Mouse (Mus musculus) CH12.LX (cell line): ENCODE data around the gene Pnpla2. TPM values are rescaled to one million over a fixed set of nuclear protein-coding genes. Genes with fewer than 3 reads are reported as not detected.

Experiments
- DNase-seq: peaks from one replicate; pipeline ENCODE4 v3.0.0-alpha.2; 2013; ENCODE audit errors: extremely low read depth
- H3K27ac ChIP-seq: 2 replicates; pipeline ENCODE4 v1.5.1; 2012; ENCODE audit warnings: low read depth, mild to moderate bottlenecking, control low read depth, moderate library complexity; ENCODE audit not compliant: insufficient read depth
- H3K27me3 ChIP-seq: replicated peaks from 2 replicates; pipeline ENCODE3; 2012; ENCODE audit warnings: inconsistent platforms
- H3K36me3 ChIP-seq, 2 experiments: replicated peaks in 1 of 2; 2 replicates each; pipeline versions ENCODE3 to v1.6.1; 2012; ENCODE audit warnings: inconsistent platforms in 1 of 2, low read length in 1 of 2, mild to moderate bottlenecking in 1 of 2, mixed read lengths in 1 of 2, moderate library complexity in 1 of 2; ENCODE audit not compliant: control insufficient read depth in 1 of 2, insufficient read depth in 1 of 2
- H3K4me1 ChIP-seq, 2 experiments: 2 replicates each; pipeline ENCODE4 v1.6.1; 2012; ENCODE audit warnings: inconsistent platforms in 1 of 2, moderate library complexity in 1 of 2; ENCODE audit not compliant: insufficient read depth in 2 of 2, control insufficient read depth in 1 of 2
- H3K4me2 ChIP-seq: 2 replicates; pipeline ENCODE4 v1.6.1; 2012; ENCODE audit warnings: low read depth, mild to moderate bottlenecking, control low read depth; ENCODE audit not compliant: poor library complexity, insufficient read depth, severe bottlenecking
- H3K4me3 ChIP-seq, 3 experiments: fragments of 150-350 bp in 1 of 3; sonication (generic) in 1 of 3; replicated peaks in 1 of 3; 2 replicates each; pipeline versions ENCODE3 to v1.5.1; 2011 to 2012; ENCODE audit warnings: low read depth in 2 of 3, low read length in 2 of 3, mild to moderate bottlenecking in 2 of 3, moderate library complexity in 2 of 3, control low read depth in 1 of 3, improper control_type of control experiment in 1 of 3, inconsistent platforms in 1 of 3, mixed read lengths in 1 of 3; ENCODE audit not compliant: poor library complexity in 1 of 3
- H3K79me2 ChIP-seq: replicated peaks from 2 replicates; pipeline ENCODE4 v1.6.1; 2012; ENCODE audit warnings: mild to moderate bottlenecking, moderate library complexity; ENCODE audit not compliant: control insufficient read depth, poor library complexity, insufficient read depth, severe bottlenecking; ENCODE audit errors: extremely low read depth
- H3K9ac ChIP-seq: 2 replicates; pipeline ENCODE4 v1.6.1; 2012; ENCODE audit warnings: low read depth, mild to moderate bottlenecking, control low read depth, moderate library complexity; ENCODE audit not compliant: insufficient read depth
- H3K9me3 ChIP-seq: replicated peaks from 2 replicates; pipeline ENCODE3; 2012; ENCODE audit warnings: low read length, inconsistent platforms, mixed read lengths
- CHD1 ChIP-seq: IDR thresholded peaks from 2 replicates; pipeline ENCODE4 v1.6.1; 2012; ENCODE audit warnings: low read depth, low read length, improper control_type of control experiment, inconsistent platforms
- CTCF ChIP-seq, 2 experiments: IDR thresholded peaks in 1 of 2; conservative IDR thresholded peaks in 1 of 2; 2 replicates each; pipeline ENCODE4 v1.5.1; 2011 to 2012; ENCODE audit warnings: low read depth in 2 of 2, low read length in 2 of 2, improper control_type of control experiment in 1 of 2, inconsistent platforms in 1 of 2, mild to moderate bottlenecking in 1 of 2, moderate library complexity in 1 of 2
- EP300 ChIP-seq: IDR thresholded peaks from 2 replicates; pipeline ENCODE4 v1.6.1; 2011; ENCODE audit warnings: low read length, improper control_type of control experiment
- GABPA ChIP-seq: IDR thresholded peaks from 2 replicates; pipeline ENCODE4 v1.6.1; 2012; ENCODE audit warnings: low read depth, low read length, improper control_type of control experiment, inconsistent platforms; ENCODE audit not compliant: insufficient replicate concordance
- JUN ChIP-seq: IDR thresholded peaks from 2 replicates; pipeline ENCODE4 v1.6.1; 2011; ENCODE audit warnings: low read depth, mild to moderate bottlenecking, low read length, improper control_type of control experiment, moderate library complexity; ENCODE audit not compliant: insufficient read depth
- JUND ChIP-seq: conservative IDR thresholded peaks from 2 replicates; pipeline ENCODE4 v1.6.1; 2011; ENCODE audit warnings: low read depth, low read length, improper control_type of control experiment
- MAFK ChIP-seq: IDR thresholded peaks from 2 replicates; pipeline ENCODE4 v1.6.1; 2011; ENCODE audit warnings: low read length, improper control_type of control experiment; ENCODE audit not compliant: insufficient replicate concordance
- MAX ChIP-seq: IDR thresholded peaks from 2 replicates; pipeline ENCODE4 v1.6.1; 2011; ENCODE audit warnings: low read length, improper control_type of control experiment
- MEF2A ChIP-seq: IDR thresholded peaks from 2 replicates; pipeline ENCODE4 v1.6.1; 2014; ENCODE audit warnings: low read depth, mild to moderate bottlenecking, inconsistent platforms, low read length, improper control_type of control experiment, borderline replicate concordance
- MXI1 ChIP-seq: IDR thresholded peaks from 2 replicates; pipeline ENCODE4 v1.6.1; 2011; ENCODE audit warnings: mild to moderate bottlenecking, low read depth, low read length, improper control_type of control experiment
- MYC ChIP-seq: IDR thresholded peaks from 2 replicates; pipeline ENCODE4 v1.6.1; 2011; ENCODE audit warnings: low read depth, mild to moderate bottlenecking, improper control_type of control experiment, low read length
- NELFE ChIP-seq: IDR thresholded peaks from 2 replicates; pipeline ENCODE4 v1.6.1; 2011; ENCODE audit warnings: low read depth, low read length, improper control_type of control experiment
- NRF1 ChIP-seq: IDR thresholded peaks from 2 replicates; pipeline ENCODE4 v1.6.1; 2014; ENCODE audit warnings: low read depth, mild to moderate bottlenecking, inconsistent platforms, low read length, improper control_type of control experiment, moderate library complexity
- POLR2A ChIP-seq: IDR thresholded peaks from 2 replicates; pipeline ENCODE4 v1.6.1; 2011; ENCODE audit warnings: low read depth, mild to moderate bottlenecking, improper control_type of control experiment, low read length
- POLR2AphosphoS2 ChIP-seq: IDR thresholded peaks from 2 replicates; pipeline ENCODE4 v1.6.1; 2011; ENCODE audit warnings: low read depth, low read length, improper control_type of control experiment
- RAD21 ChIP-seq: IDR thresholded peaks from 2 replicates; pipeline ENCODE4 v1.6.1; 2011; ENCODE audit warnings: low read depth, mild to moderate bottlenecking, low read length, improper control_type of control experiment, moderate library complexity
- RCOR1 ChIP-seq: conservative IDR thresholded peaks from 2 replicates; pipeline ENCODE4 v1.6.1; 2012; ENCODE audit warnings: low read depth, mild to moderate bottlenecking, inconsistent platforms, low read length, improper control_type of control experiment
- SIN3A ChIP-seq: IDR thresholded peaks from 2 replicates; pipeline ENCODE4 v1.6.1; 2012; ENCODE audit warnings: low read length, improper control_type of control experiment, inconsistent platforms
- TBP ChIP-seq: conservative IDR thresholded peaks from 2 replicates; pipeline ENCODE4 v1.6.1; 2011; ENCODE audit warnings: low read depth, low read length, improper control_type of control experiment
- TCF12 ChIP-seq: IDR thresholded peaks from 2 replicates; pipeline ENCODE4 v1.6.1; 2014; ENCODE audit warnings: low read depth, mild to moderate bottlenecking, inconsistent platforms, low read length, improper control_type of control experiment
- USF1 ChIP-seq: IDR thresholded peaks from 2 replicates; pipeline ENCODE4 v1.6.1; 2014; ENCODE audit warnings: low read depth, mild to moderate bottlenecking, inconsistent platforms, low read length, improper control_type of control experiment
- ZC3H11A ChIP-seq: IDR thresholded peaks from 2 replicates; pipeline ENCODE4 v1.6.1; 2012; ENCODE audit warnings: low read depth, mild to moderate bottlenecking, inconsistent platforms, low read length, improper control_type of control experiment
- dilution Hi-C: fragments of 300-500 bp; cut with MboI; formaldehyde crosslinking; loops from 2 replicates; pipeline ENCODE4 v1.14.3; 2020; ENCODE audit warnings: low sequenced_read_pairs; ENCODE audit not compliant: extremely low pct_unique_long_range_greater_than_20kb, extremely low pct_ligation_motif_present
- in situ Hi-C: fragments of 300-500 bp; cut with MboI; formaldehyde crosslinking; loops from 3 replicates; pipeline ENCODE4 v1.14.3; 2019; ENCODE audit warnings: low sequenced_read_pairs, low pct_ligation_motif_present, low pct_unique_long_range_greater_than_20kb, mixed read lengths
- polyA plus RNA-seq: library from polyadenylated mRNA; unstranded; fragments of >175 nt; gene quantifications from 2 replicates; pipeline ENCODE4 v1.2.1, GENCODE M21; 2012; ENCODE audit warnings: low read depth; ENCODE audit not compliant: insufficient read length
- total RNA-seq, 2 experiments: library from RNA; depleted of rRNA; stranded (reverse); fragments of 300-350 nt in 1 of 2; fragments of >200 nt in 1 of 2; gene quantifications; 2 replicates each; pipeline ENCODE4 v1.2.3; 2012 to 2014

The Pnpla2 gene
- total and polyA plus RNA-seq, 3 experiments: 2.8 to 29.6 (median 11.7) TPM

- in situ Hi-C loops (no loop called here), dilution Hi-C loops (no loop called here)
- Histone ChIP-seq H3K4me3 (peak overlapping the region in 2 of 3 experiments; percentile 89 to 96), H3K4me2 (peak overlapping the region; percentile 53; the same call in 1 of the 2 replicates), H3K9ac (no peak overlapping the region), H3K4me1 (peaks cover 16 to 51% of the 10 kb centered on the region in 2 experiments), H3K36me3 (peaks cover 8 to 17% of the 10 kb centered on the region in 2 experiments)
- TF ChIP-seq CTCF (conservative IDR thresholded peaks at IDR 0.05 in 1 of 2, IDR thresholded peaks at IDR 0.05 in 1 of 2; ENCODE audit: low read depth in 2 of 2, low read length in 2 of 2): peak in 1 of 2 experiments; percentile 24; a peak in 1 of 4 replicates
- TF ChIP-seq CHD1: no peak
- no peak for TF ChIP-seq USF1
- TF ChIP-seq MYC: no peak
- TF ChIP-seq RAD21: no peak
- TF ChIP-seq MXI1: no peak
- no peak for TF ChIP-seq TBP
- TF ChIP-seq MAX: no peak
- TF ChIP-seq MAFK: no peak
- TF ChIP-seq, all 38 proteins: peak for 1
- Histone ChIP-seq H3K27ac (no peak overlapping the region), H3K79me2 (peaks cover 22% of the 10 kb centered on the region), H3K27me3 (peaks cover 9% of the 10 kb centered on the region), H3K9me3 (no peaks in the 10 kb centered on the region)
- DNase-seq: no peak
These were observed 22.0 kb downstream of the Pnpla2 start for GRCm38 (mm10) chr7:141476981-141477370.

GRCm38 (mm10) chr7:141477578-141478269 lies 22.7 kb downstream of the Pnpla2 start:
- H3K9ac ChIP-seq: no peak overlapping the region
- H3K4me3 ChIP-seq: no peak overlapping the region
- H3K4me2 ChIP-seq: no peak overlapping the region
- in situ Hi-C loops (no loop called here), dilution Hi-C loops (no loop called here)
- no peak for DNase-seq
- peaks cover 9% of the 10 kb centered on the region for H3K27me3 ChIP-seq
- H3K79me2 ChIP-seq: peaks cover 19% of the 10 kb centered on the region
- TF ChIP-seq JUND: no peak
- TF ChIP-seq NRF1: no peak
- TF ChIP-seq ZC3H11A: no peak
- TF ChIP-seq CTCF (conservative IDR thresholded peaks at IDR 0.05 in 1 of 2, IDR thresholded peaks at IDR 0.05 in 1 of 2; ENCODE audit: low read depth in 2 of 2, low read length in 2 of 2): no peak
- TF ChIP-seq RCOR1: no peak
- TF ChIP-seq MEF2A: no peak
- TF ChIP-seq SIN3A: no peak
- no peak for TF ChIP-seq POLR2AphosphoS2
- TF ChIP-seq POLR2A: no peak
- no peak for TF ChIP-seq TCF12
- TF ChIP-seq MXI1: no peak
- no peak for TF ChIP-seq NELFE
- TF ChIP-seq JUN: no peak
- no peak for TF ChIP-seq GABPA
- TF ChIP-seq EP300: no peak
- peaks cover 2 to 17% of the 10 kb centered on the region in 2 experiments for H3K36me3 ChIP-seq
- peaks cover 19 to 49% of the 10 kb centered on the region in 2 experiments for H3K4me1 ChIP-seq
- H3K27ac ChIP-seq: no peak overlapping the region
- no peaks in the 10 kb centered on the region for H3K9me3 ChIP-seq
